Mouse (Mus musculus) embryonic facial prominence, embryonic 10.5 days (tissue): ENCODE results near the gene Crebrf. TPM values are rescaled to one million over a fixed set of nuclear protein-coding genes. Genes with fewer than 3 reads are reported as not detected.

Source experiments
- DNase-seq: peaks from one replicate; pipeline ENCODE4 v3.0.0-alpha.2; 2017; ENCODE audit warnings: low spot score
- H3K27ac ChIP-seq: fragments of 300-500 bp; sonication (generic); replicated peaks from 2 replicates; pipeline ENCODE4 v1.5.1; 2016; ENCODE audit warnings: mild to moderate bottlenecking
- H3K27me3 ChIP-seq: fragments of 300-500 bp; sonication (generic); replicated peaks from 2 replicates; pipeline ENCODE4 v1.6.1; 2016; ENCODE audit warnings: low read depth, mild to moderate bottlenecking; ENCODE audit not compliant: poor library complexity, severe bottlenecking
- H3K36me3 ChIP-seq: fragments of 300-500 bp; sonication (generic); replicated peaks from 2 replicates; pipeline ENCODE4 v1.6.1; 2016; ENCODE audit warnings: mild to moderate bottlenecking, moderate library complexity
- H3K4me1 ChIP-seq: fragments of 300-500 bp; sonication (generic); 2 replicates; pipeline ENCODE4 v1.6.1; 2016
- H3K4me3 ChIP-seq: fragments of 300-500 bp; sonication (generic); 2 replicates; pipeline ENCODE4 v1.5.1; 2016; ENCODE audit warnings: mild to moderate bottlenecking, moderate library complexity
- H3K9me3 ChIP-seq: fragments of 300-500 bp; sonication (generic); 2 replicates; pipeline ENCODE4 v1.6.1; 2016; ENCODE audit warnings: mild to moderate bottlenecking
- WGBS: fragments of 180-500 bp; shearing (Covaris S2); methylation state at CpG from one replicate; pipeline ENCODE4 v1.1.7; 2016; 5-methylcytosine and 5-hydroxymethylcytosine counted together
- polyA plus RNA-seq: library from polyadenylated mRNA; unstranded; fragments of >200 nt; fragmentation: Nextera tagmentation; extraction: Ambion mirVana; gene quantifications from 2 replicates; pipeline ENCODE4 v1.2.1, GENCODE M21; 2016

Crebrf gene
- polyA plus RNA-seq, 1 experiment from 2014 or later: 4.7 TPM

- 81% methylated on average over 6 of the region's 6 CpGs for WGBS
- H3K9me3 ChIP-seq: no peaks in the 10 kb centered on the region
- H3K4me3 ChIP-seq: no peak overlapping the region
- H3K4me1 ChIP-seq: no peaks in the 10 kb centered on the region
- H3K27me3 ChIP-seq: 0 out of 2 replicates have a peak, but pooled peaks cover 7% of the 10 kb centered on the region
- no peaks in the 10 kb centered on the region for H3K36me3 ChIP-seq
- H3K27ac ChIP-seq: no peak overlapping the region
- DNase-seq: no peak
Measured at GRCm38 (mm10) chr17:26816810-26817209, 101.4 kb downstream of the Crebrf start.

DNA sequence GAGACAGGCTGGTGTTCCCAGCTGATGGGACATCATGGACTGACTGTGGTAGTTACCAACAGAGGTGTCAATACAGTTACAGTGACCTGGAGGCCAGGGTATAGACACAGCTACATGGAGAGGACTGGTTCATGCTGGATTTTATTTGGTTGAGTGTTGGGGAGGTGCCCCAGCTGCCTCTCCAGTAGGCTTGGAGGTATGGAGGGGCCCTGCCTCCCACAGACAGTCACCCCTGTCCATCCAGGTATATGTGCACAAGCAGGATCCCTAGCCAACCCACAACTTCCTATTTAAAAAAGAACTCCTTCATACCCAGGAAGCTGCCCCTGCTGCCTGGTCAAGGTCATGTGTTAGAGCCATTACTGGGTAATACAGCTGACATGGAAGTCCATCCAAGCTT is 102.3 kb downstream of the Crebrf start:
- Histone ChIP-seq H3K36me3 (no peaks in the 10 kb centered on the region), H3K9me3 (no peaks in the 10 kb centered on the region), H3K27me3 (no peaks in the 10 kb centered on the region), H3K4me3 (no peak overlapping the region), H3K4me1 (no peaks in the 10 kb centered on the region), H3K27ac (no peak overlapping the region)
- no peak for DNase-seq

DNA sequence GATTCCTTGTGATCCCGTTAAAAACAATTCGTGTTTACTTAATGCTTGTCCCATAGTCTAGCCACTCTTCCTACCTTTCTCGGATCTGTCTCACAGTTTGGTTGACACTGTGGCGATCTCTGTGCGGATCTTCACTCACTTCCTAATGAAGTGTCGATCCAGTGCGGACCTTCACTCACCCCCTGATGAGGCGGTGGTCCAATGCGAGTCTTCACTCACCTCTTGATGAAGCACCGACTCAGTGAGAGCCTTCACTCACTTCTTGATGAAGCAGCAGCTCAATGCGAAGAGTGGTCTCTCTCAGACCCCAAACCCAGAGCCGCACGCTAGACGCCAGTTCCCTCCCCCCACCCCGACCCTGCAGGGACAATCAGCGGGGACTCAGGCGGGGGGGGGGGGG is 110.7 kb downstream of the Crebrf start:
- Histone ChIP-seq H3K9me3 (no peaks in the 10 kb centered on the region), H3K4me1 (no peaks in the 10 kb centered on the region), H3K27me3 (peaks cover 11% of the 10 kb centered on the region; the same call in 1 of the 2 replicates), H3K36me3 (no peaks in the 10 kb centered on the region), H3K4me3 (no peak overlapping the region), H3K27ac (no peak overlapping the region)
- no peak for DNase-seq
- WGBS: 78% methylated on average over 16 of the region's 17 CpGs

Other genes with a start within 250 kb of the Crebrf start
- 107 and 109 TPM in 2 replicates for gene Ergic1, start 154.2 kb upstream of the Crebrf start, polyA plus RNA-seq
- gene Dusp1, start 153.5 kb upstream of the Crebrf start, polyA plus RNA-seq: 22.5 and 23.3 TPM in 2 replicates
- gene Atp6v0e, start 52.4 kb upstream of the Crebrf start, polyA plus RNA-seq: 118 and 120 TPM in 2 replicates
- 44.4 and 51.0 TPM in 2 replicates for gene Bnip1, start 65.4 kb downstream of the Crebrf start, polyA plus RNA-seq
- gene Nkx2-5, start 129.4 kb downstream of the Crebrf start, polyA plus RNA-seq: 0.48 and 0.75 TPM in 2 replicates
- gene Kifc5b, start 201.4 kb downstream of the Crebrf start, polyA plus RNA-seq: 11.6 and 12.1 TPM in 2 replicates
- 3.8 and 4.7 TPM in 2 replicates for gene Phf1, start 217.4 kb downstream of the Crebrf start, polyA plus RNA-seq
- 176 and 182 TPM in 2 replicates for gene Cuta, start 223.9 kb downstream of the Crebrf start, polyA plus RNA-seq
- gene Syngap1, start 225.6 kb downstream of the Crebrf start, polyA plus RNA-seq: 1.4 and 1.6 TPM in 2 replicates